Mouse (Mus musculus): ENCODE data around the gene Gdf10.

DNA sequence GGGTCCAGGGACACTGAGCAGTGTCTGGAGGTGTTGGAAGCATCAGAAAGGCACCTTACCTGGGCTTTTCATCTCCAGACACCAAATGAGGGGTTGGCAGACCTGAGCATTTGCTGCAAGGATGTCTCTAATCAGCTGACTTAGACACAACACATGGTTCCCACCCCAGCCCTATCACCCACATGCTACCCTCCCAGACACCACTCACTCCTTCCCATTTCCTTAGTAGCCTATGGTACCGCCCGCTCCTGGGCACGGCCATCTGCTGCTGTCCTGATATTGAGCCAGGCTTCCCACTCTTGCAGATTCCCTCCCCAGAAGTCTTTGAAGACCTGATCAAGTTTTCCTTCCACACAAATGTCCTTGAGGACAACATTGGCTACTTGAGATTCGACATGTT lies 34.8 kb downstream of the Gdf10 start:
- no peak for TF ChIP-seq POLR2A (IDR thresholded peaks at IDR 0.05; ENCODE audit: insufficient read length, low read depth)
- no peak for TF ChIP-seq E2F4 (IDR thresholded peaks at IDR 0.05; ENCODE audit: insufficient read depth)
- no peak for TF ChIP-seq POLR2AphosphoS2 (IDR thresholded peaks at IDR 0.05; ENCODE audit: insufficient read length, low read depth)
- no peak for TF ChIP-seq MYOD1 (IDR thresholded peaks at IDR 0.05; ENCODE audit: control insufficient read depth in 1 of 3, insufficient read length in 2 of 3, low read depth in 2 of 3)
- TF ChIP-seq MAX (IDR thresholded peaks at IDR 0.05; ENCODE audit: low read depth): no peak
- TF ChIP-seq MYOG (IDR thresholded peaks at IDR 0.05; ENCODE audit: control insufficient read depth in 1 of 3, insufficient read depth in 1 of 3, insufficient read length in 2 of 3, low read depth in 2 of 3): no peak
- TF ChIP-seq USF1 (IDR thresholded peaks at IDR 0.05; ENCODE audit: low read depth): no peak
- TF ChIP-seq CEBPB (IDR thresholded peaks at IDR 0.05; ENCODE audit: insufficient read depth, poor library complexity, severe bottlenecking): no peak
- TF ChIP-seq TCF12 (IDR thresholded peaks at IDR 0.05; ENCODE audit: insufficient read depth, poor library complexity, severe bottlenecking): no peak
- TF ChIP-seq TCF3 (IDR thresholded peaks at IDR 0.05; ENCODE audit: insufficient read length, low read depth): no peak
- TF ChIP-seq SRF (IDR thresholded peaks at IDR 0.05; ENCODE audit: control insufficient read depth, insufficient read length, low read depth): no peak
